Mouse (Mus musculus): ENCODE results near the gene Olfr1368. TPM values are rescaled to one million over a fixed set of nuclear protein-coding genes. Genes with fewer than 3 reads are reported as not detected.

Gene Olfr1368
- total RNA-seq (2021), result not detected
- long read RNA-seq, experiment 1, result 0 reads
- long read RNA-seq, experiment 2, result 0 reads

GRCm38 (mm10) chr13:21145767-21146166, at the start of gene Olfr1368:
Gene Olfr1368, minus strand, starts transcription at chr13:21145867.
- no peak for DNase-seq

DNA sequence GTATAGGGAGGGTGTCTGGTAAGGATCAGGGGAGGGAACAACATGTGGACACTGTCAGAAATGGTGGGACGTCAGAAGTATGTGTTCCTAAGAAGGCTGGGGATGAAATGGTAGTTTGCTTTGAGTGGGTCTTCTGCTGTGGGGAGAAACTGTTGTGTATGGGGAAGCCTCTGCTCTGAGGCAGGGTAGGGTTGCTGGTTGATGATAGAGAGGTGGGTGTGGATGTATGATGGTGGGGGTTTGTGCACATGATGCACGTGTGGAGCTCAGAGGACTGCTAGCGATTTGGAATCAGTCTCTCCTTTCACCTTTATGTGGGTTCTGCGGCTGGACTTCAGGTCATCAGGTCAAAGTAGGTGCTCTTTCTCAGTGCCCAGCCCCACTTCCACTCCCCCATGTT, 39.9 kb upstream of the Olfr1368 start:
- DNase-seq, result no peak

DNA sequence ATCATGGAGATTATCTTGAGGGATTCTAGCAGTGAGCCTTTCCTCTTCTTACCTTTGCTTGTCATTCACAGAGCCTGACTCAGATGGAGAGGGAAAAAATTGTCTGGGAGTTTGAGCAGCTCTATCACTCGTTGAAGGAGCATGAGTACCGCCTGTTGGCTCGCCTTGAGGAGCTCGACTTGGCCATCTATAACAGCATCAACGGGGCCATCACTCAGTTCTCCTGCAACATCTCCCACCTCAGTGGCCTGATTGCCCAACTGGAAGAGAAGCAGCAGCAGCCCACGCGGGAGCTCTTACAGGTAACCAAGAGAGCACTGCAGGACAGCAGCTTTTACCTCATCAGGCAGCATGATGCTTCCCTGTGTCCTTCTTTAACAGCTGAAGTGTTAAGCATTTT, 38.0 kb upstream of the Olfr1368 start:
- DNase-seq, result no peak

DNA sequence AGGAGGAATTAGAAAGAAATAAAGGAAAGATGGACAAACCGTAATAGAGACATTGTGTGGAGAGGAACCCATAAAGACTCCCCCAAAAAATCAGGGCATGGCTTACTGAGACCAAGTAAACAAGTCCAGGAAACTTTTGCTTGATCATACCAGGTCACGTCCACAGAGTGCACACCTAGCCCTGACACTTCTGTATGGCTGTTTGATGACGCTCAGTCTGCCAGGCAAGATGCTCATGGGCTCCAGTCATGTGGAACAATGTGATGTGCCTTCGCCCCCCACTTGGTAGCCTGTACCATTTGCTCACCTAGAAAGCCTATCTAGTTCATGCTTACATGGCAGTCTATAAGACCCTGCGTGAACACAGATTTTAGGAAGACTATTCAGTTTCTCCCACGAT, 37.4 kb upstream of the Olfr1368 start:
- DNase-seq, result no peak

DNA sequence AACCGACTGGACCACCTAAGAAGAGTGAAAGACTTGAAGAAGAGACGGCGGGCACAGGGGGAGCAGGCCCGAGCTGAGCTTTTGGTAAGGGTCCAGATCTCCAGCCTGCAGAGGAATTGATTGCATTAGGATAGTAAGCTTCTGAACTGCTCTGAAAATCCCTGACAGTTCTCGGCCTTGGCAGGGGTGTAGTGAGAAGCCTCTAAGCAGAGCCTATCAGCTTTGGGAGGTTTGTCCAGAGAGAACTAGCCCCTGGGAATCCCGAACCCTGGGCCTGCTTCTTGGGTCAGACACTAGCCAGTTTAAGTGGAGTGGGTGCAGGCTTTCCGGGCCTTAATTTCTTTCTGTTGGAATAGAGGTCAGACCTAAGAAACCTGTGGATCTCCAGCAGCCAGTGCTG, 36.3 kb upstream of the Olfr1368 start:
- DNase-seq, result no peak

- DNase-seq, result peak; percentile 71
These were observed 35.2 kb upstream of the Olfr1368 start for GRCm38 (mm10) chr13:21180551-21181530.

DNA sequence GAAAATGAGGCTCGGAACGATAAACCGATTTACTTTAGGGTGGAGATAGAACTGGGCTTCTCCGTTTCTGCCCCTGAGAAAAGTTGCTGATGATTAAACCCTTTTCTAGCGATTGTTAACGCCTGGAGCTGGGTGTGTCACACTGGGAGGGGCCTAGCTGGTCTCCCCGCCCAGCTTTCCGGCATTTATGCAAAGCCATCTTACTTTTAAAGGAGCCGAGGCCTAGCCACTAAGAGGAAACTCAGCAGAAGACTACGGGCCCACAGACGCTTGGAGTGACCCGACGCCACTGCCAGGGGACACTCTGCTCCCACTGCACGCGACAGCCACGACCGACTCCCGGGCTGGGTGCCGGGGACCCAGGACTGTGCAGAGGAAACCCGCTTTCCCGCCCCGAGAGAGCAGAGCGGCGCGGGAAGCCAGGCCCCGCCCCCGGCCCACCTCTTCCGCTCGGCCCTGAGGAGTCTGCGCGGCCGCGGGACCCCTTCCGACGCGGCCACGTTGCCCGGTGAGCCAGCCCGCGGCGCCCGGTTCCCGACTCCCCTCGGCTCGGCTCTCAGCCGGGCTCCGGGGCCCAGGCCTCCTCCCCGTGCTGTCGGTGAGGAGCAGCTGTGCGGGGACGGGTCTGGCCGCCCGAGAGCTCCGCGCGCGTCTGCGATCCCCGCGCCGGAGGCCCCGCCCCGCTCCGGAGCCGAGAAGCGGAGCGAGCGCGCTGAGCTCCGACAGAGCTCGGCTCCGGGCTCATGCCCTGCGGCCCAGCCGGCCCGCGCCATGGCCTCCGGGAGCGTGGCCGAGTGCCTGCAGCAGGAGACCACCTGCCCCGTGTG, 34.3 kb upstream of the Olfr1368 start:
- peak; percentile 87 for DNase-seq

DNA sequence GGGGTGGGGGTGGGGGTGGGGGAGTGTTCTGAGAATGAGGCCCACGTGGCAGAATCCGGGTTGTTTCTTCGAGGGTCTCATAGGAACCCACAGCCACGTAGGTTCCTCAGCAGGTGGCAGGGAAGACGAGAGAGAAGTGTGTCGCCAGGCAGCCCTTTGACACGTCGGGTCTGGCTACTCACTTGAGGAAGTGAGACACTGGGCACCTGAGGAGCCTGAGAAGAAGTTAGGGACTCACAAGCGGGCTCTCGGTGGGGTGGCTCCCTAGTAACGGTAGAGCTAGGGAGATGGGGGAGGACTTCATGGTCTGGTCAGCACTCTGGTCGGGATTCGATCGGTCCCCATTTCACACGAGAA, 33.7 kb upstream of the Olfr1368 start, which contains the start of gene Trim27:
TSS of gene Trim27 (plus strand) at position 79 of the 357 bp plus-strand sequence.
- no peak for DNase-seq

- DNase-seq, result no peak
These were observed 32.7 kb upstream of the Olfr1368 start for GRCm38 (mm10) chr13:21178364-21178763.

DNA sequence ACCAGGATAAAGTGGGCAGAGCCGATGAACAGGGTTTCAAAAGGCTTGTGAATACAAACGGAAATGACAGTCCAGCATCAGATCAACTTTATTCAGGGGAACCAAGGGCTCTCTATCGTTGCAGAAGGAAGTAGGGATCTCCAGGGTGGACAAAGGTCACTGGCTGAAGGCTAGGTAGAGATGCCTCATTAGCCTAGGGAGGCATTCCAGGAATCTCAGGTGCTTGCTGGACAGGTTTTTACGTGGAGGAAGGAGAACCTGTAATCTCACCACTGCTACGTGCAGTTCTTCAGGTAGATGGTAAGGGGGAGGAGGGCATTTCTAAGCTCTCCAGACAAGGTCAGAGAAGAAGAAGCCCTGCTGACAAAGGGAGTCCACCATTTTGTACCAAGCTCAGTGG, 32.0 kb upstream of the Olfr1368 start:
- DNase-seq, result no peak

- no peak for DNase-seq
These were observed 31.1 kb upstream of the Olfr1368 start for GRCm38 (mm10) chr13:21176733-21177132.

DNA sequence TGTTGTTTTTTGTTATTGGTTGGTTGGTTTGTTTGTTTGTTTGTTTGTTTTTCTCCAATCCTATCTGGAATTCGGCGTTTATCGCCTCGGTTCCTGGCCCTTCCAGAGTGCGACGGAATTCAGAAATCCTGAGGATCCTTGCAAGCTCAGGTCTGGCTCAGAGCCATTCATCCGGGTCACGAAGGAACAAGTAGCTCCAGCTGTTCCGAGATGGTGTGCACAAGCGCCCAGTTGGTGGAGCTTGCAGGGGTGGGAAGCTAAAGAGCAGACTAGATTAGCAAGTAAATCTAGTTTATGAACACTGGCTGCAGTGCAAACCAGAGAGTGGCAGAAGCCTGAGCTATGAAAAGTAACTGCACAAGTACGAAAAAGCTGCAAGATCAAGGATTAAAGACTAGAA, 27.4 kb upstream of the Olfr1368 start:
- DNase-seq, result peak; percentile 91

DNA sequence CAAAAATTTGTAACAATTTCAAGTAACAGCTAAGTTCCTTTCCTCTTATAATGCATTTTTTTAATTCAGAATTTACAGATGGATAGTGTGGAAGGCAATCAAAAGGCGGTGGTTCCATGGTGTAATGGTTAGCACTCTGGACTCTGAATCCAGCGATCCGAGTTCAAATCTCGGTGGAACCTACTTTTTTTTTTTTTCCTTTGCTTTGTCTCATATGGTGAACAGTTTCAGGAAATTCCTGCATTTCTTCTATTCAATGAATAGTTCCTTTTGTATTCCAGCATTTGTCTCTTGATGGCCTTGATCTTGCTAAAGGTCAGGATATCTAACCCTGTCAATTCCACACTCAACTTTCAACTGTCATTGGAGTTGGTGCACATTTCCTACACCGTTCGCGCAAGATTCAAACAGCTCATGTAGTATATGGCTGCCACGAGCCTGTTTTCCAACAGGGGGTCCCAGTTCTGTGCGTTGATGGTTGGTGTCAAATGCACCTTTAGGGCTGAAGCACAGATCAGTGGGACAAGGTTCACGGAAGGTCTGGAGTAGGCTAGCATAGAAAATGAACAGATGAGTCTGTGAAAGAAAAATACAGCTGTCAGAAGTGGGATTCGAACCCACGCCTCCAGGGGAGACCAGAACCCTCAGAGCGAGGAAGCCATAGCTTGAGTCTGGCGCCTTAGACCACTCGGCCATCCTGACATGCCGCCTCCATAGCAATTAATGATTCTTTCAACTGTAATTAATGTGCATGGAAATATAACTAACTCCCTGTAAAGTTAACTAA, 26.8 kb upstream of the Olfr1368 start:
- DNase-seq, result peak; percentile 72

DNA sequence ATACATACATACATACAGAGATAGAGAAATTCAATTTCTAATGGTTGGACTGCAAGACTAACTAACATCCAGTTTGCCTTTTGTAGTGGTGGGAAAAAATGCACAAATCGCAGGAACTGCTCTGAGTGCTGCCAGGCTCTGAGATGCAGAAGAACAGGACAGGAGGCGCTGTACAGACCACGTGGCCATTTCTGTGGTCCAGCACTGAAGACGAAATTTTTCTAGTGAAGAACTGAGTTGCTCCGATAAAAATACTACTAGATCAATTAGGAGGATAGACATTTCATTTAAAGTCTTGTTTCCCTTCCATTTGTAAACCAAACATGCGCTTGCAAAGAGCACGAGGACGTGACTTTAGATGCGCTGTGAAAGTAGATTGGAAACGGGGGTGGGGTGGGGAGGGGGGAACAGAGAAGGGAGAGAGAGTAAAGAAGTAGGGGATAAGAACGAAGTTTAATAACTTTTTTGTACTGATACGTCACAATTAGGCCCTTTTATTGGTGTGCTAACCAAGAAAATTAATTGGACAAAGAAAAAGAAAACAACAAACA, 26.0 kb upstream of the Olfr1368 start:
- DNase-seq, result peak; percentile 39

- peak; percentile 16 for DNase-seq
These were observed 25.5 kb upstream of the Olfr1368 start for GRCm38 (mm10) chr13:21171156-21171530.

DNA sequence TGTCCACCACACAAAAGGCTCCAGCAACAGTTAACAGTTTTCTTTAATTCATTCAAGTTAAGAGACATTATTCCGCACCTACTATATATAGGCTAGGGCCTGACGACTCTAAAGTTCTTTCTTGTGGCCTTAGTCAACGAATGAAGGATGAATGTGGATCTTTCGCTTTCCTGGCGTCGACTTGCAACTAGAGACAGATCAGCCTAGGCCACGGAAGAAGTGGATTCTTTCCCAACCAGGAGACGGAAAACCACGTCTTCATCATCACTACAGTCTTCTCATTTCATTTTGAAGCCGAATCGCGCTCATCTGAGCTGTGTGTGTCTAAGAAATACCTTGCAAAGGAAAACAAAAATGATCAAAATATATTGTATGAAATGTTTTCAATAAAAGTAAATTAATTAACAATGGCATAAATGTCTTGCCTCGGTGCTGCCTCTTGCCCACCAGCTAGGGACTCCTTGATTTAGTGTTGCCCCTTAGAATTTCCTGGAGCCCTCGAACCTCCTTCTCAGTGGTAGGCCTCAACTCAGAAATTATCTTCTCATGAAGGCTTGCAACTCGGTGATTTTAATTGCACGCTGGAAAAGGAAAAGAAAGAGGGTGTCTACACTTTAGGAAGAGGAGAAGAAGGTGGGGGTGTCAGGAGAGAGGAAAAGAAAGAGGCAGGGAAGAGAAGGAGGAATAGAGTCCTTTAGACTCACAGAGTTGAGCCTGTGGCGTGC, 24.9 kb upstream of the Olfr1368 start:
- no peak for DNase-seq

DNA sequence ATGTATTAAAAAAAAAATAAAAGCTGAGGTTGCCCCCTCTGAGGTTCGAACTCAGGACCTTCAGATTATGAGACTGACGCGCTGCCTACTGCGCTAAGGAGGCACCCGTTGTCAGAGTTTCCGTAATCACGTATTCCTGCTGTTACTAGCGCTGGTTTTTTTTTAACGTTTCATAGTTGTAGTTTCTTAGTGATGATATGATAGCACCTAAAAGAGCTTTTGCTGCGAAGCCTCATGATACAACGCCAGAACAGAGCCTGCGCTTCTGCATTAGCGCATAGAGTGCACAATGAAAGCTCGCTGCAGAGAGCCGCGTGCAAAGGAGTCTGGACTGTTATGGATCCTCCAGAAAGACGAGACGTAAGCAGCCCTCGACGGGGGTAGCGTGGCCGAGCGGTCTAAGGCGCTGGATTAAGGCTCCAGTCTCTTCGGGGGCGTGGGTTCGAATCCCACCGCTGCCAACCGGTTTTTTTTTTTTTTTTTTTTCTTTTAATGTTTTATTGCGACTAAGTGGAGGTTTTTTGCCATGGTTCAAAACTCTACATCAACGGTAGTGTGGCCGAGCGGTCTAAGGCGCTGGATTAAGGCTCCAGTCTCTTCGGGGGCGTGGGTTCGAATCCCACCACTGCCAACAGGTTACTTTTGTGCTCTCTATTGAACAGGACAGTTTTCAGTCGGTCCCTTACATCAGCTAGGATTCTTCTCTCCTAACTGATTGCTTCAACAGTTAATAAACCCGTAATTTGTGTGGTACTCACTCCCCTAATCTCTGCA, 24.2 kb upstream of the Olfr1368 start:
- peak; percentile 83 for DNase-seq

DNA sequence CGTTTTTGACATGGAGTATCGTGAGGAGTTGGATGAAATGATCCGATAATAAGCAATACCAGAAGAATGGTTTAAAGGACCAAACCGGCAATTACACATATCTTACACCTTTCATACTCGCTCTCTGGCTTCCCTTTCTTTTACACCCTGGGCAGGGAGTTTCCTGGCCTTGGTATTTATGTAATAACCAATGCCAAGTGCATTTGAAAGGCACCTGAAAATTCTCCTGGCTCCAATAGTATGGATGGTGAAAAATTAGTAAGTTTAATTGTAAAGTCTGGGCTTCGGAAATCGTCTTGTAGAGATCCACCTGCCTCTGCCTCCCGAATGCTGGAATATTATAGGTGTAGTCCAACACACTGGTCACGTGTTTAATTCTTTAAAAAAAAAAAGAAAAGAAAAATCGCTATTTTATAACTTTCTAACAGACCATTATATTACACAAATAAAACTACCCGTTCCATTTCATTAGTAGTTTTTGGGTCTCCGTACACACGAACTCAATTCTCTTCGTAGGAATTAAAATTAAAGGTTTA, 23.5 kb upstream of the Olfr1368 start:
- no peak for DNase-seq

- DNase-seq, result peak; percentile 43
These were observed 22.8 kb upstream of the Olfr1368 start for GRCm38 (mm10) chr13:21168371-21169011.

GRCm38 (mm10) chr13:21167910-21168300, 22.2 kb upstream of the Olfr1368 start:
- DNase-seq, result peak; percentile 45
